Mouse (Mus musculus) olfactory bulb, adult 2 months (tissue): ENCODE measurements at regions not wholly inside any gene's neighbourhood (a gene's known extent, or its start where the extent isn't known, plus 50 kb on each side); places are given as distances from the start of the nearest gene placed in this dataset.

Source experiments
- CTCF ChIP-seq: fragments of 200-500 bp; IDR thresholded peaks from 2 replicates; pipeline ENCODE4 v1.5.1; 2012; ENCODE audit warnings: low read depth, mild to moderate bottlenecking, low read length, moderate library complexity; ENCODE audit not compliant: insufficient read depth
- POLR2A ChIP-seq: fragments of 200-500 bp; IDR thresholded peaks from 2 replicates; pipeline ENCODE4 v1.6.1; 2012; ENCODE audit warnings: mild to moderate bottlenecking, low read depth, low read length, moderate library complexity; ENCODE audit not compliant: insufficient read depth

DNA sequence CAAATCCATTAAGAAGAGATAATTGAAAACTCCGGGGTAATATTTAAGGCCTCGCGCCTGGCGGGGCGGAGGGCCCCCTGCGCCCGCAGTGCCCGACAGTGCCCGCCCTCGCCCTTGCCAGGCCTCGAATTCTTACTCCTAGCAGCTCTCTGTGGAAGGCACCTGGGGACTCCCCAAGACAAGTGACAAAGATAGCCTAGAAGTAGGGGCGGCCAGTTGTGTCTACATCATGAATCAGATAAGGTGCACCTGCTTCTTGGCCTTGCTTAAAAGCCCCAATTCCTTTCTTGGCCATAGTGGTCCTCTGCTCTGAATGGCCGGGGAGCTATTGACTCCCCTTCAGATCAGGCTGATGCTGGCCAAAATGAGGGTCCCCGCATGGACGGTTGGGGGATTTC lies 67.9 kb downstream of the Hoxc4 start:
- TF ChIP-seq POLR2A (no peak), CTCF (no peak)
